Comparison of ENCODE assay signal across 8 mouse cellular contexts in genomic region chr8:84893709-84894134, GRCm38 (mm10). TPM values are rescaled to one million over a fixed set of nuclear protein-coding genes. Genes with fewer than 3 reads are reported as not detected.
DNase-seq lines count a peak whose midpoint lies in the region; ATAC-seq and TF ChIP-seq lines count a peak whose summit lies in the region.

Gcdh (minus strand) TSS chr8:84893921.

- H3K27ac ChIP-seq in heart, embryonic 12.5 days (ENCODE audit: poor library complexity, severe bottlenecking): no peak within 1 kb of the TSS
- peak within 1 kb of the TSS; percentile 78 for H3K27ac ChIP-seq in kidney, postnatal 0 days
- H3K27ac ChIP-seq in liver, embryonic 11.5 days (ENCODE audit: low read depth, low read length): peak within 1 kb of the TSS; percentile 73
- H3K27ac ChIP-seq in stomach, embryonic 14.5 days (ENCODE audit: low read length): 0 out of 2 replicates have a peak within 1 kb of the TSS, but pooled peaks have one; percentile 2

- peak within 1 kb of the TSS; percentile 82 for H3K9ac ChIP-seq in heart, embryonic 12.5 days
- peak within 1 kb of the TSS; percentile 67 for H3K9ac ChIP-seq in kidney, postnatal 0 days (ENCODE audit: low read depth, low read length)
- peak within 1 kb of the TSS; percentile 68 for H3K9ac ChIP-seq in liver, embryonic 11.5 days (ENCODE audit: low read depth, low read length)
- peak within 1 kb of the TSS; percentile 47 for H3K9ac ChIP-seq in stomach, embryonic 14.5 days (replicated peaks; ENCODE audit: low read depth, low read length)

- WGBS in heart, embryonic 12.5 days: 0% methylated on average over 11 of the region's 11 CpGs
- under 1% methylated on average over 11 of the region's 11 CpGs for WGBS in kidney, postnatal 0 days
- WGBS in liver, embryonic 11.5 days: 1% methylated on average over 11 of the region's 11 CpGs
- WGBS in stomach, embryonic 14.5 days: 1% methylated on average over 11 of the region's 11 CpGs

- ATAC-seq in erythroid progenitor cell, adult 5-6 weeks (replicated peaks; ENCODE audit: low FRiP score, poor library complexity, severe bottlenecking): peak; percentile 95
- peak; percentile 95 for ATAC-seq in heart, embryonic 12.5 days (ENCODE audit: insufficient number of reproducible peaks, low FRiP score)
- peak; percentile 96 for ATAC-seq in kidney, postnatal 0 days (replicated peaks; ENCODE audit: low FRiP score, low read depth)
- peak; percentile 97 for ATAC-seq in liver, embryonic 11.5 days (replicated peaks; ENCODE audit: low FRiP score)
- ATAC-seq in stomach, embryonic 14.5 days (ENCODE audit: insufficient number of reproducible peaks, insufficient read depth, low FRiP score, low read depth): peak; percentile 97

- H3K4me1 ChIP-seq in heart, embryonic 12.5 days (replicated peaks): peaks cover 13% of the 10 kb centered on the region
- H3K4me1 ChIP-seq in kidney, postnatal 0 days (replicated peaks; ENCODE audit: insufficient read depth, low read length): 0 out of 2 replicates have a peak, but pooled peaks cover 7% of the 10 kb centered on the region
- H3K4me1 ChIP-seq in liver, embryonic 11.5 days (replicated peaks; ENCODE audit: control insufficient read depth, insufficient read depth, low read length): peaks cover 18% of the 10 kb centered on the region; the same call in 1 of the 2 replicates
- peaks cover 6% of the 10 kb centered on the region; the same call in 1 of the 2 replicates for H3K4me1 ChIP-seq in stomach, embryonic 14.5 days (ENCODE audit: control insufficient read depth, insufficient read depth, low read length)

- H3K4me2 ChIP-seq in heart, embryonic 12.5 days: peak within 1 kb of the TSS; percentile 94
- peak within 1 kb of the TSS; percentile 94 for H3K4me2 ChIP-seq in kidney, postnatal 0 days (ENCODE audit: low read length)
- peak within 1 kb of the TSS; percentile 87 for H3K4me2 ChIP-seq in liver, embryonic 11.5 days
- peak within 1 kb of the TSS; percentile 76 for H3K4me2 ChIP-seq in stomach, embryonic 14.5 days (replicated peaks; ENCODE audit: low read depth, low read length)

- TF ChIP-seq CTCF in kidney, postnatal 0 days (IDR thresholded peaks at IDR 0.05; ENCODE audit: low read depth): peak; percentile 19; the same call in 1 of the 2 replicates

- peak; percentile 93 for DNase-seq in CD4-positive helper T cell, adult 2 months (ENCODE audit: low read depth, low spot score)
- peak; percentile 94 for DNase-seq in brain, embryonic 18.5 days (ENCODE audit: low read depth, low spot score)
- DNase-seq in kidney, postnatal 0 days (ENCODE audit: low spot score): peak; percentile 99
- DNase-seq in liver, embryonic 11.5 days (ENCODE audit: low spot score): peak; percentile 77
- peak; percentile 92 for DNase-seq in naive thymus-derived CD4-positive, alpha-beta T cell, adult 2 months (ENCODE audit: low read depth)

- no peaks in the 10 kb centered on the region for H3K9me3 ChIP-seq in heart, embryonic 12.5 days (replicated peaks)
- H3K9me3 ChIP-seq in kidney, postnatal 0 days (replicated peaks; ENCODE audit: low read length): no peaks in the 10 kb centered on the region
- no peaks in the 10 kb centered on the region for H3K9me3 ChIP-seq in liver, embryonic 11.5 days (ENCODE audit: control insufficient read depth, low read length)
- no peaks in the 10 kb centered on the region for H3K9me3 ChIP-seq in stomach, embryonic 14.5 days (ENCODE audit: control insufficient read depth, low read depth, low read length)

- H3K27me3 ChIP-seq in heart, embryonic 12.5 days (replicated peaks): no peaks in the 10 kb centered on the region
- no peaks in the 10 kb centered on the region for H3K27me3 ChIP-seq in kidney, postnatal 0 days (ENCODE audit: insufficient read depth, low read length)
- no peaks in the 10 kb centered on the region for H3K27me3 ChIP-seq in liver, embryonic 11.5 days (replicated peaks; ENCODE audit: control insufficient read depth, insufficient read depth, low read length)
- no peaks in the 10 kb centered on the region for H3K27me3 ChIP-seq in stomach, embryonic 14.5 days (ENCODE audit: control insufficient read depth, insufficient read depth, low read length)

- peak within 1 kb of the TSS; percentile 85 for H3K4me3 ChIP-seq in heart, embryonic 12.5 days
- peak within 1 kb of the TSS; percentile 66 for H3K4me3 ChIP-seq in kidney, postnatal 0 days (replicated peaks; ENCODE audit: low read depth, low read length)
- H3K4me3 ChIP-seq in liver, embryonic 11.5 days (ENCODE audit: low read depth, low read length): peak within 1 kb of the TSS; percentile 69
- peak within 1 kb of the TSS; percentile 54 for H3K4me3 ChIP-seq in stomach, embryonic 14.5 days (ENCODE audit: low read depth, low read length)

- peaks cover 17% of the 10 kb centered on the region for H3K36me3 ChIP-seq in heart, embryonic 12.5 days
- H3K36me3 ChIP-seq in kidney, postnatal 0 days (ENCODE audit: insufficient read depth, low read length): peaks cover 7% of the 10 kb centered on the region; the same call in 1 of the 2 replicates
- H3K36me3 ChIP-seq in liver, embryonic 11.5 days (ENCODE audit: control insufficient read depth, insufficient read depth, low read length): peaks cover 13% of the 10 kb centered on the region; the same call in 1 of the 2 replicates
- H3K36me3 ChIP-seq in stomach, embryonic 14.5 days (ENCODE audit: control insufficient read depth, insufficient read depth, low read length): 0 out of 2 replicates have a peak, but pooled peaks cover 4% of the 10 kb centered on the region

RNA-seq across cellular contexts. Expression of gene Gcdh, which starts in this region (rescaled TPM):
- total RNA-seq in erythroid progenitor cell, adult 5-6 weeks (2015; ENCODE audit: low replicate concordance): 16.9 and 36.9 TPM in 2 replicates
- 22.8 and 26.2 TPM in 2 replicates for total RNA-seq in erythroid progenitor cell, adult 5-6 weeks (2017; ENCODE audit: low replicate concordance)
- polyA plus RNA-seq in heart, embryonic 12.5 days (2016; fragmentation: Nextera tagmentation; extraction: Ambion mirVana): 35.5 and 36.2 TPM in 2 replicates
- 59.2 and 67.6 TPM in 2 replicates for polyA plus RNA-seq in kidney, postnatal 0 days (2015; fragmentation: Nextera tagmentation; extraction: Ambion mirVana)
- polyA plus RNA-seq in liver, embryonic 11.5 days (2014; fragmentation: Nextera tagmentation; extraction: Ambion mirVana): 53.5 and 56.7 TPM in 2 replicates
- polyA plus RNA-seq in stomach, embryonic 14.5 days (2014; fragmentation: Nextera tagmentation; extraction: Ambion mirVana): 29.3 and 30.8 TPM in 2 replicates
